Mouse (Mus musculus): ENCODE results near the gene Dhx16. TPM values are rescaled to one million over a fixed set of nuclear protein-coding genes. Genes with fewer than 3 reads are reported as not detected.
A peak's percentile ranks its signal among the peaks of the same experiment; 100 is the strongest.

Gene Dhx16
- polyA plus RNA-seq (2012; ENCODE audit: insufficient read depth, low replicate concordance), result 23.2 and 32.1 TPM in 2 replicates

- peak within 1 kb of the TSS; percentile 98 for H3K4me3 ChIP-seq (replicated peaks)
- no peaks in the 10 kb centered on the region for H3K27me3 ChIP-seq (replicated peaks)
- TF ChIP-seq FLI1 (IDR thresholded peaks at IDR 0.05; ENCODE audit: low read length) (no peak), GATA1 (IDR thresholded peaks at IDR 0.05; ENCODE audit: borderline replicate concordance, low read length) (no peak)
- H3K36me3 ChIP-seq (replicated peaks; ENCODE audit: low read length), result peaks cover 62% of the 10 kb centered on the region
- peaks cover 39% of the 10 kb centered on the region for H3K4me1 ChIP-seq
- no peaks in the 10 kb centered on the region for H3K9me3 ChIP-seq
Observed at GRCm38 (mm10) chr17:35879245-35880057, at the start of gene Dhx16. Gene Dhx16 (plus strand): TSS chr17:35879819.

GRCm38 (mm10) chr17:35832400-35833238, 47.0 kb upstream of the Dhx16 start:
- no peak overlapping the region for H3K4me3 ChIP-seq (replicated peaks)
- no peaks in the 10 kb centered on the region for H3K27me3 ChIP-seq (replicated peaks)
- peaks cover 91% of the 10 kb centered on the region for H3K36me3 ChIP-seq (replicated peaks; ENCODE audit: low read length)
- peaks cover 73% of the 10 kb centered on the region for H3K4me1 ChIP-seq
- TF ChIP-seq FLI1 (IDR thresholded peaks at IDR 0.05; ENCODE audit: low read length) (no peak), GATA1 (IDR thresholded peaks at IDR 0.05; ENCODE audit: borderline replicate concordance, low read length) (no peak)
- H3K9me3 ChIP-seq, result no peaks in the 10 kb centered on the region

GRCm38 (mm10) chr17:35833239-35833751, 46.3 kb upstream of the Dhx16 start:
- Histone ChIP-seq H3K27me3 (replicated peaks) (no peaks in the 10 kb centered on the region), H3K36me3 (replicated peaks; ENCODE audit: low read length) (peaks cover 85% of the 10 kb centered on the region), H3K4me1 (peaks cover 73% of the 10 kb centered on the region), H3K9me3 (no peaks in the 10 kb centered on the region), H3K4me3 (replicated peaks) (no peak overlapping the region)
- TF ChIP-seq FLI1 (IDR thresholded peaks at IDR 0.05; ENCODE audit: low read length) (no peak), GATA1 (IDR thresholded peaks at IDR 0.05; ENCODE audit: borderline replicate concordance, low read length) (no peak)

- H3K27me3 ChIP-seq (replicated peaks), result no peaks in the 10 kb centered on the region
- H3K36me3 ChIP-seq (replicated peaks; ENCODE audit: low read length), result peaks cover 79% of the 10 kb centered on the region
- no peak overlapping the region for H3K4me3 ChIP-seq (replicated peaks)
- H3K9me3 ChIP-seq, result no peaks in the 10 kb centered on the region
- H3K4me1 ChIP-seq, result peaks cover 70% of the 10 kb centered on the region
- no peak for TF ChIP-seq FLI1 (IDR thresholded peaks at IDR 0.05; ENCODE audit: low read length)
- no peak for TF ChIP-seq GATA1 (IDR thresholded peaks at IDR 0.05; ENCODE audit: borderline replicate concordance, low read length)
Observed at GRCm38 (mm10) chr17:35833894-35834293, 45.7 kb upstream of the Dhx16 start.

GRCm38 (mm10) chr17:35834696-35835422, 44.8 kb upstream of the Dhx16 start:
- Histone ChIP-seq H3K4me1 (peaks cover 70% of the 10 kb centered on the region), H3K36me3 (replicated peaks; ENCODE audit: low read length) (peaks cover 70% of the 10 kb centered on the region), H3K4me3 (replicated peaks) (peak overlapping the region; percentile 79)

GRCm38 (mm10) chr17:35835424-35836140, 44.0 kb upstream of the Dhx16 start:
- Histone ChIP-seq H3K27me3 (replicated peaks) (no peaks in the 10 kb centered on the region), H3K36me3 (replicated peaks; ENCODE audit: low read length) (peaks cover 62% of the 10 kb centered on the region), H3K9me3 (no peaks in the 10 kb centered on the region), H3K4me3 (replicated peaks) (peak overlapping the region; percentile 79), H3K4me1 (peaks cover 66% of the 10 kb centered on the region)
- TF ChIP-seq FLI1 (IDR thresholded peaks at IDR 0.05; ENCODE audit: low read length) (no peak), GATA1 (IDR thresholded peaks at IDR 0.05; ENCODE audit: borderline replicate concordance, low read length) (no peak)

More at GRCm38 (mm10) chr17:35834696-35835422, 44.8 kb upstream of the Dhx16 start:
- Histone ChIP-seq H3K9me3 (no peaks in the 10 kb centered on the region), H3K27me3 (replicated peaks) (no peaks in the 10 kb centered on the region)
- TF ChIP-seq FLI1 (IDR thresholded peaks at IDR 0.05; ENCODE audit: low read length) (no peak), GATA1 (IDR thresholded peaks at IDR 0.05; ENCODE audit: borderline replicate concordance, low read length) (no peak)

- Histone ChIP-seq H3K9me3 (no peaks in the 10 kb centered on the region), H3K4me3 (replicated peaks) (peak overlapping the region; percentile 96), H3K27me3 (replicated peaks) (no peaks in the 10 kb centered on the region), H3K4me1 (peaks cover 59% of the 10 kb centered on the region), H3K36me3 (replicated peaks; ENCODE audit: low read length) (peaks cover 55% of the 10 kb centered on the region)
- TF ChIP-seq FLI1 (IDR thresholded peaks at IDR 0.05; ENCODE audit: low read length) (no peak), GATA1 (IDR thresholded peaks at IDR 0.05; ENCODE audit: borderline replicate concordance, low read length) (no peak)
Observed at GRCm38 (mm10) chr17:35836178-35836965, 43.2 kb upstream of the Dhx16 start.

- TF ChIP-seq GATA1 (IDR thresholded peaks at IDR 0.05; ENCODE audit: borderline replicate concordance, low read length), result no peak
- no peak for TF ChIP-seq FLI1 (IDR thresholded peaks at IDR 0.05; ENCODE audit: low read length)
- Histone ChIP-seq H3K9me3 (no peaks in the 10 kb centered on the region), H3K36me3 (replicated peaks; ENCODE audit: low read length) (peaks cover 48% of the 10 kb centered on the region), H3K27me3 (replicated peaks) (no peaks in the 10 kb centered on the region), H3K4me1 (peaks cover 63% of the 10 kb centered on the region), H3K4me3 (replicated peaks) (peak overlapping the region; percentile 96)
Observed at GRCm38 (mm10) chr17:35836991-35837422, 42.6 kb upstream of the Dhx16 start.

Measured in megakaryocyte, embryonic 14.5 days (primary cell).